Mouse (Mus musculus): ENCODE measurements around the gene Cdyl2. TPM values are rescaled to one million over a fixed set of nuclear protein-coding genes. Genes with fewer than 3 reads are reported as not detected.

Gene Cdyl2
- polyA plus RNA-seq, 2 experiments, result 3.1 to 8.7 TPM

DNA sequence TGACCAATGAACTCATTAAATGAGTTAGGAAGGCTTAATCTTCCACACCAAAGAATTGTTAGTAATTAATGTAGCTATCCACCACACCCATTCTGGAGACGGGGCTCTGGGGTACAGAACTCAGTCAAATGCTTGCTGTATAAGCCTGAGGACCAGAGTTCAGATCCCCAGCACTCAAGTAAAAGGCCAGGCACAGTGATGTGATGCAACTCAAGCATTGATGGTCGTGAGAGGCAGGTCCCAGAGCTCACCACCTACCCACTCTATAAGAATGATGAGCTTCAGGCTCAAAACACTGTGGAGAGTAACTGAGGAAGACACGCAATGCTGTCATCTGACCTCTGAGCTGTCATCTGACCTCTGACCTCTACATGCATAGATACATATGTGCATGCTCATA, 76.0 kb downstream of the Cdyl2 start:
- Histone ChIP-seq H3K27ac (replicated peaks; ENCODE audit: low read depth, low read length) (no peak overlapping the region), H3K4me3 (replicated peaks; ENCODE audit: low read length) (no peak overlapping the region), H3K27me3 (ENCODE audit: control insufficient read depth, insufficient read depth, low read length) (no peaks in the 10 kb centered on the region), H3K9ac (ENCODE audit: low read depth, low read length, severe bottlenecking) (no peak overlapping the region), H3K4me1 (ENCODE audit: control insufficient read depth, insufficient read depth, low read length) (no peaks in the 10 kb centered on the region), H3K4me2 (replicated peaks; ENCODE audit: low read depth, low read length, severe bottlenecking) (no peak overlapping the region), H3K36me3 (ENCODE audit: control insufficient read depth, insufficient read depth, low read length) (no peaks in the 10 kb centered on the region), H3K9me3 (ENCODE audit: control insufficient read depth, low read length) (no peaks in the 10 kb centered on the region)
- WGBS, result 89% methylated on average over 3 of the region's 3 CpGs
- TF ChIP-seq POLR2A (IDR thresholded peaks at IDR 0.05; ENCODE audit: borderline replicate concordance, extremely low read depth, insufficient read depth, insufficient read length), result no peak
- no peak for DNase-seq (ENCODE audit: low spot score)
- no peak; the same call in 1 of the 2 replicates for ATAC-seq (ENCODE audit: low FRiP score, low read depth)

DNA sequence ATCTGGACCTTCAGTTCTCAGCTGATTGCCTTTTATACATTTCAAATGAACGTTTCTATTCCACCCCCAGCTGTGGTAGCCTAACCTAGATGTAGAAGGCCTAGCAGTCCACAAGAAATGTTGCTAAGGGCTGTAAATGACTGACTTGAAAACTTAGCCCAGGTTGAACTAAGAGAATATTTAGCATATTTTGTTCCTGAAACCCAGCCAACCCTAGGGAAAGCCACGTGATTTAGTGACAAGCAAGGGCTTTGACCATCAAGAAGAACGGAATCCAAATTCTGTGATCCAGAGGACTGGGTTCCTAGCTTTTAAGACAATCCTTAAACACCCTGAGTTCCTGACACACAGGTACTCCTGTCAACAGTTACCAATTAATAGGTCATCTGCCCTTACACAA, 77.9 kb downstream of the Cdyl2 start:
- Histone ChIP-seq H3K4me3 (replicated peaks; ENCODE audit: low read length) (no peak overlapping the region), H3K9me3 (ENCODE audit: control insufficient read depth, low read length) (no peaks in the 10 kb centered on the region), H3K27ac (replicated peaks; ENCODE audit: low read depth, low read length) (no peak overlapping the region), H3K9ac (ENCODE audit: low read depth, low read length, severe bottlenecking) (no peak overlapping the region), H3K36me3 (ENCODE audit: control insufficient read depth, insufficient read depth, low read length) (no peaks in the 10 kb centered on the region), H3K27me3 (ENCODE audit: control insufficient read depth, insufficient read depth, low read length) (no peaks in the 10 kb centered on the region), H3K4me1 (ENCODE audit: control insufficient read depth, insufficient read depth, low read length) (no peaks in the 10 kb centered on the region), H3K4me2 (replicated peaks; ENCODE audit: low read depth, low read length, severe bottlenecking) (no peak overlapping the region)
- TF ChIP-seq POLR2A (IDR thresholded peaks at IDR 0.05; ENCODE audit: borderline replicate concordance, extremely low read depth, insufficient read depth, insufficient read length), result no peak
- DNase-seq (ENCODE audit: low spot score) (no peak), ATAC-seq (ENCODE audit: low FRiP score, low read depth) (no peak)
- WGBS, result 69% methylated on average over 3 of the region's 3 CpGs

GRCm38 (mm10) chr8:116652949-116653348, 79.8 kb downstream of the Cdyl2 start:
- no peak overlapping the region for H3K4me2 ChIP-seq (replicated peaks; ENCODE audit: low read depth, low read length, severe bottlenecking)
- no peaks in the 10 kb centered on the region for H3K4me1 ChIP-seq (ENCODE audit: control insufficient read depth, insufficient read depth, low read length)
- DNase-seq (ENCODE audit: low spot score), result no peak
- TF ChIP-seq POLR2A (IDR thresholded peaks at IDR 0.05; ENCODE audit: borderline replicate concordance, extremely low read depth, insufficient read depth, insufficient read length), result no peak
- 59% methylated on average over 4 of the region's 4 CpGs for WGBS
- H3K9ac ChIP-seq (ENCODE audit: low read depth, low read length, severe bottlenecking), result no peak overlapping the region
- H3K4me3 ChIP-seq (replicated peaks; ENCODE audit: low read length), result no peak overlapping the region
- no peaks in the 10 kb centered on the region for H3K9me3 ChIP-seq (ENCODE audit: control insufficient read depth, low read length)
- no peak overlapping the region for H3K27ac ChIP-seq (replicated peaks; ENCODE audit: low read depth, low read length)
- no peak for ATAC-seq (ENCODE audit: low FRiP score, low read depth)
- no peaks in the 10 kb centered on the region for H3K27me3 ChIP-seq (ENCODE audit: control insufficient read depth, insufficient read depth, low read length)
- H3K36me3 ChIP-seq (ENCODE audit: control insufficient read depth, insufficient read depth, low read length), result no peaks in the 10 kb centered on the region

DNA sequence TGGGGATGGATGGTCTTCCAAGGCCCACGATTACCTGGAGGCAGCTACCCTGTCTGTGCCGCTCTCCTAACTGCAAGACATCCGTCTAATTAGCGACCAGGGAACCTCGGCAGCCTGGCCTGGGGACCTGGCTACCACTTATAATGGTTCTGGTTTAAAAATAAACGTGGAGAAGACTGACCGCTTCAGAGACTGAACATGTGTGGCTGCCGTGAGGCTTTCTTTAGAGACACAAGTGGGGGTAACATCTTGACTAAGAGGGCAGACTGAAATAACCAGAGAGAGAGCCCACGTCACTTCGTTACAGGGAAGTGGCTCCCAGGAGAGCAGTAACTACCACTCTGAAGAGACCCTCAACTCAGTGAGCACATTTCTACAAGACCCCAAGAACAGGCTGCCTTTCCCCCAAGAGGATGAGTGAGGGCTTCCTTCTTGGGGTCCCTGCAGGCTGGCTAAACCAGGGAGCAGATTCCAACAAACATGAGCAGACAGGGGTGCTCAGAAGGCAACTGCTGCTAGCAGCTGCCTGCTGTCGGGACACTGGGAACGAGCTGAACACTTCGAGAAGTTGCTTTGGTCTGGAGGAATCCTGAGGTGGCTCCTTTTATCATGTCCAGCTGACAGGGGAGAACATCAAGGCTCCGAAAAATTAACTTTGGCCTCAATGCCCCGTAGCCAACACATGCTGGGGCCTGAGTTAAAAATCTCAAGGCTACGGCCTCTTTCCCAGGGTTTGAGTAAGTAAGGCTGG, 82.6 kb downstream of the Cdyl2 start:
- Histone ChIP-seq H3K36me3 (ENCODE audit: control insufficient read depth, insufficient read depth, low read length) (no peaks in the 10 kb centered on the region), H3K27ac (replicated peaks; ENCODE audit: low read depth, low read length) (no peak overlapping the region), H3K4me3 (replicated peaks; ENCODE audit: low read length) (no peak overlapping the region), H3K9me3 (ENCODE audit: control insufficient read depth, low read length) (no peaks in the 10 kb centered on the region), H3K27me3 (ENCODE audit: control insufficient read depth, insufficient read depth, low read length) (no peaks in the 10 kb centered on the region), H3K9ac (ENCODE audit: low read depth, low read length, severe bottlenecking) (no peak overlapping the region), H3K4me1 (ENCODE audit: control insufficient read depth, insufficient read depth, low read length) (no peaks in the 10 kb centered on the region), H3K4me2 (replicated peaks; ENCODE audit: low read depth, low read length, severe bottlenecking) (no peak overlapping the region)
- 61% methylated on average over 16 of the region's 16 CpGs for WGBS
- DNase-seq (ENCODE audit: low spot score) (no peak), ATAC-seq (ENCODE audit: low FRiP score, low read depth) (no peak)
- no peak for TF ChIP-seq POLR2A (IDR thresholded peaks at IDR 0.05; ENCODE audit: borderline replicate concordance, extremely low read depth, insufficient read depth, insufficient read length)

DNA sequence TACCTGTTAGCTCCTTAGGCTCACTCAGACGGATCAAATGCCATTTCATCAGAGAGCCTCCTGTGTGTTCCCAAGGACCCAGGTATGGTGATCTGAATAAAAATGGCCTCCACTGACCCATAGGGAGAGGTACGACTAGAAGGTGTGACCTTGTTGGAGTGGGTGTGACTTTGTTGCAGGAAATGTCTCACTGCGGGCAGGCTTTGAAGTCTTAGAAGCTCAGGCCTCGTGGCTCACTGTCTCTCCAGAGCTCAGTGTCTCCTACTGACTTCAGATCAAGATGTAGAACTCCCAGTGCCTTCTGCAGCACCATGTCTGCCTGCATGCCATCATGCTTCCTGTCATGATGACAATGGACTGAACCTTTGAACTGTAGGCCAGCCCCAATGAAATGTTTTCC, 87.4 kb downstream of the Cdyl2 start:
- 70% methylated on average over 4 of the region's 4 CpGs for WGBS
- TF ChIP-seq POLR2A (IDR thresholded peaks at IDR 0.05; ENCODE audit: borderline replicate concordance, extremely low read depth, insufficient read depth, insufficient read length), result no peak
- ATAC-seq (ENCODE audit: low FRiP score, low read depth) (no peak), DNase-seq (ENCODE audit: low spot score) (no peak)
- H3K36me3 ChIP-seq (ENCODE audit: control insufficient read depth, insufficient read depth, low read length), result no peaks in the 10 kb centered on the region
- H3K4me2 ChIP-seq (replicated peaks; ENCODE audit: low read depth, low read length, severe bottlenecking), result no peak overlapping the region
- H3K4me3 ChIP-seq (replicated peaks; ENCODE audit: low read length), result no peak overlapping the region
- no peaks in the 10 kb centered on the region for H3K27me3 ChIP-seq (ENCODE audit: control insufficient read depth, insufficient read depth, low read length)
- no peak overlapping the region for H3K27ac ChIP-seq (replicated peaks; ENCODE audit: low read depth, low read length)
- no peaks in the 10 kb centered on the region for H3K9me3 ChIP-seq (ENCODE audit: control insufficient read depth, low read length)
- H3K4me1 ChIP-seq (ENCODE audit: control insufficient read depth, insufficient read depth, low read length), result no peaks in the 10 kb centered on the region
- H3K9ac ChIP-seq (ENCODE audit: low read depth, low read length, severe bottlenecking), result no peak overlapping the region
